Mouse (Mus musculus): ENCODE results near the gene Gm4871. TPM values are rescaled to one million over a fixed set of nuclear protein-coding genes. Genes with fewer than 3 reads are reported as not detected.

The Gm4871 gene
- polyA plus RNA-seq, 1 experiment from 2014 or later: not detected

DNA sequence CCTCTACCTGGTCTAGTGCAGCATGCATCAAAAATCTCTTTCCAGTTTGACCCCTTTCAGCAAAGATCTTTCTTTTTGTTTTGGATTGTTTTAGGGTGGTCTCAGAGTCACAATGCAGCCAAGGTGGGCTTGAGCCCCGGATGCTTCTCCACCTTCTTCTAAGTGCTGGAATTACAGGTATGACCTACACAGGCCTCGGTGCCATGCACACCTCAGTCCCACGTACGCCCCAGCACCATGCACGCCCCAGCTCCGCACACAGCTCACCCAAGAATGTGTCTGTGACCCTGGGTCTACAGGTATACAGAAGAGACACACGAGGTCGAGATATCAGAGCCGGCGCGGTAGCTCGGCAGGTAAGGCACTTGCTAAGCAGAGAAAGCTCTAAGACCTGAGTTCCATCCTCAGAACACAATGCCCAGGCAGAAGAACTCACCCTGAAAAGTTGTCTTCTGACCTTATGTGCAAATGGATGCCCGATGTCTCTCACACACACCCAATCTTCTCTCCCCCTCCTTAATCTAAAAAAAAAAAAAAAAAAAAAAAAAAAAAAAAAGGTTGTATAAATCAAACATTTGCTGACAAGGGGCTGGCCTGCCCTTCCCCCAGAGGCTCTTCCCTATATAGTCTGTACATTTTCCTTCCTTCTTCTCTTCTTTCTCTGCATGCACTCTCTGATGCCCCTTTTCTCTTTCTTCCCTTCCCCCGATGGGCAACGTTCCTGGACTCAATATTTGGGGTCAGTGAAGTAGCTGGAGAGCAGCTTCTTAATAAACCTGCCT, 23.5 kb downstream of the Gm4871 start:
- no peak for ATAC-seq (ENCODE audit: low FRiP score, low TSS enrichment)
- Histone ChIP-seq H3K9ac (ENCODE audit: low read depth, low read length) (no peak overlapping the region), H3K9me3 (ENCODE audit: control insufficient read depth, low read length) (no peaks in the 10 kb centered on the region), H3K36me3 (ENCODE audit: control insufficient read depth, insufficient read depth, low read length) (no peaks in the 10 kb centered on the region), H3K27ac (ENCODE audit: low read depth, low read length) (no peak overlapping the region), H3K4me2 (replicated peaks; ENCODE audit: low read depth, low read length) (no peak overlapping the region), H3K4me3 (ENCODE audit: low read length) (no peak overlapping the region), H3K4me1 (ENCODE audit: control insufficient read depth, insufficient read depth, low read length) (no peaks in the 10 kb centered on the region), H3K27me3 (ENCODE audit: control insufficient read depth, insufficient read depth, low read length) (no peaks in the 10 kb centered on the region)
- whole genome bisulfite sequencing: 92% methylated on average over 15 of the region's 15 CpGs

DNA sequence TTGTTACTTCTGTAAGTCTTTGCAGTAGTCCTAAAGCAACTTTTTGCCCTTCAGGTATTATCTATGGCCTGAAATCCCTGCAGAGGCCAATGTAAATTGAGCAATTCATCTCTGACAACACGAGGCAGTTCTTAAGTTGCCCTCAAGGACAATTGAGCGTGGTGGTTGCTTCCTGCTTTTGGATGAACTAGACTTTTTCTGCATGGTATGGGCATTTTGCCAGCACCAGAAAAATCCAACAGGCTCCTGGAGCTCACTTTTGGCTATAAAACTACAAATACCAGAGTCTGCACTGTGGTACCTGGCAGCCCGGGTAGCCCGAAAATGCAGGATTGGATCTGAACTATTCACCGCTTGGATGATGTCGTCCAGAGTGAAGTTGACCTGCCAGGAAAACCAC, 27.0 kb downstream of the Gm4871 start:
- no peaks in the 10 kb centered on the region for H3K36me3 ChIP-seq (ENCODE audit: control insufficient read depth, insufficient read depth, low read length)
- H3K27me3 ChIP-seq (ENCODE audit: control insufficient read depth, insufficient read depth, low read length): no peaks in the 10 kb centered on the region
- no peak overlapping the region for H3K4me3 ChIP-seq (ENCODE audit: low read length)
- WGBS: 79% methylated on average over 6 of the region's 6 CpGs
- H3K4me2 ChIP-seq (replicated peaks; ENCODE audit: low read depth, low read length): no peak overlapping the region
- no peaks in the 10 kb centered on the region for H3K4me1 ChIP-seq (ENCODE audit: control insufficient read depth, insufficient read depth, low read length)
- H3K27ac ChIP-seq (ENCODE audit: low read depth, low read length): no peak overlapping the region
- no peak overlapping the region for H3K9ac ChIP-seq (ENCODE audit: low read depth, low read length)
- H3K9me3 ChIP-seq (ENCODE audit: control insufficient read depth, low read length): no peaks in the 10 kb centered on the region
- ATAC-seq (ENCODE audit: low FRiP score, low TSS enrichment): no peak

DNA sequence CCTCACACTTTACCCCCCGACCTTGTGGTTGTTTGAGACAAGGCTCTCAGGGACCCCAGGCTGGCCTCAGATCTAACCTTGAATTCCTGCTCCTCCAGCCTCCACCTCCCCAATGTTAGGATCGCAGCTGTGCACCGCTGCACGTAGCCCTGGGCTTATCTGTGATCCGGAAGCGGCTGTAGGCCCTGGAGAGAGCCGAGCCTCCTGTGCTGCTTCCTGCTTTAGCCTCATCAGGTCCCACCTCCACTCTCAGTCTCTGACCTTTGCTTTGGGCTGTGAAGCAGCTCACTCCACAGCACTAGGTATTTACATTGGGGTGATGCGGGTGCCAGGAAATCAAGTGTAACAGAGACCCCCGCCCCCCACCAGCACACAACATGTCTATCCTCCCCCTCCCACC, 28.1 kb downstream of the Gm4871 start:
- Histone ChIP-seq H3K4me1 (ENCODE audit: control insufficient read depth, insufficient read depth, low read length) (no peaks in the 10 kb centered on the region), H3K36me3 (ENCODE audit: control insufficient read depth, insufficient read depth, low read length) (no peaks in the 10 kb centered on the region), H3K9ac (ENCODE audit: low read depth, low read length) (no peak overlapping the region), H3K27ac (ENCODE audit: low read depth, low read length) (no peak overlapping the region), H3K27me3 (ENCODE audit: control insufficient read depth, insufficient read depth, low read length) (no peaks in the 10 kb centered on the region), H3K9me3 (ENCODE audit: control insufficient read depth, low read length) (no peaks in the 10 kb centered on the region), H3K4me3 (ENCODE audit: low read length) (no peak overlapping the region), H3K4me2 (replicated peaks; ENCODE audit: low read depth, low read length) (no peak overlapping the region)
- 83% methylated on average over 9 of the region's 9 CpGs for WGBS
- ATAC-seq (ENCODE audit: low FRiP score, low TSS enrichment): no peak

DNA sequence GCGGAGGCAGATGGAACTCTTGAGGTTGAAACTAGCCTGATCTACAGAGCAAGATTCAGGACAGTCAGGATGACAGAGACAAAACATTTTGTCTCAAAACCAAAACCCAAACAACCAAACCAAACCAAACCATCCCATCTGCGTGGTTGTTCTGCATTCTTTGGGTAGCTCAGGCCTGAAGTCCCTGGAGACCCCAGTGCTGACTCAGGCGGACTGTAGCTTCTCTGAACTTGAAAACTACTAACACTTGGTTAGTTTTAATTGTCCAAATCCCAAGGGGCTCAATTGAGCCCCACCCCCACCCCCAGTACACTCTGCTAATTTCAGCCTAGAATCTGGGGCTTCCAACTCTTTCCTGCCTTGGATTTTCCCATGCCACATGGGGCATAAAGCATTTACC, 29.2 kb downstream of the Gm4871 start:
- Histone ChIP-seq H3K36me3 (ENCODE audit: control insufficient read depth, insufficient read depth, low read length) (no peaks in the 10 kb centered on the region), H3K9ac (ENCODE audit: low read depth, low read length) (no peak overlapping the region), H3K4me3 (ENCODE audit: low read length) (no peak overlapping the region), H3K9me3 (ENCODE audit: control insufficient read depth, low read length) (no peaks in the 10 kb centered on the region), H3K4me1 (ENCODE audit: control insufficient read depth, insufficient read depth, low read length) (no peaks in the 10 kb centered on the region), H3K27me3 (ENCODE audit: control insufficient read depth, insufficient read depth, low read length) (no peaks in the 10 kb centered on the region), H3K4me2 (replicated peaks; ENCODE audit: low read depth, low read length) (no peak overlapping the region), H3K27ac (ENCODE audit: low read depth, low read length) (no peak overlapping the region)
- ATAC-seq (ENCODE audit: low FRiP score, low TSS enrichment): no peak
- WGBS: 81% methylated on average over 3 of the region's 3 CpGs

DNA sequence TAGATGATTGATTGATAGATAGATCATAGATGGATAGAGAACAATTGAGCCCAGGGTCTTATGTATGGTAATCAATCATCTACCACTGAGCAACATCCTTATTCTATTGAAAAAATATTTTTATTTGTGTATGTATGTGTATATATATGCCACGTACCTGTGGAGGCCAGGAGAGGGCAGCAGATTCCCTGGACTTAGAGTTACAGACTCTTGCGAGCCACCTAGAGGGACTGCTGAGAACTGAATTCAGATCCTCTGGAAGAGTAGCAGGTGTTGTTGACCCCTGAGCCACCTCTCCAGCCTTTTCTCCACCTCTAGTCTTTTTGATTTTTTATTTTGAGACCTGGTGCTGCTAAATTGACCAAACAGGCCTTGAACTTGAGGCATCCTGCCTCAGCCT, 34.1 kb downstream of the Gm4871 start:
- Histone ChIP-seq H3K27me3 (ENCODE audit: control insufficient read depth, insufficient read depth, low read length) (no peaks in the 10 kb centered on the region), H3K4me3 (ENCODE audit: low read length) (no peak overlapping the region), H3K4me2 (replicated peaks; ENCODE audit: low read depth, low read length) (no peak overlapping the region), H3K9ac (ENCODE audit: low read depth, low read length) (no peak overlapping the region), H3K4me1 (ENCODE audit: control insufficient read depth, insufficient read depth, low read length) (no peaks in the 10 kb centered on the region), H3K9me3 (ENCODE audit: control insufficient read depth, low read length) (no peaks in the 10 kb centered on the region), H3K27ac (ENCODE audit: low read depth, low read length) (no peak overlapping the region), H3K36me3 (ENCODE audit: control insufficient read depth, insufficient read depth, low read length) (no peaks in the 10 kb centered on the region)
- WGBS: 17% methylated on average over 2 of the region's 2 CpGs
- ATAC-seq (ENCODE audit: low FRiP score, low TSS enrichment): no peak

DNA sequence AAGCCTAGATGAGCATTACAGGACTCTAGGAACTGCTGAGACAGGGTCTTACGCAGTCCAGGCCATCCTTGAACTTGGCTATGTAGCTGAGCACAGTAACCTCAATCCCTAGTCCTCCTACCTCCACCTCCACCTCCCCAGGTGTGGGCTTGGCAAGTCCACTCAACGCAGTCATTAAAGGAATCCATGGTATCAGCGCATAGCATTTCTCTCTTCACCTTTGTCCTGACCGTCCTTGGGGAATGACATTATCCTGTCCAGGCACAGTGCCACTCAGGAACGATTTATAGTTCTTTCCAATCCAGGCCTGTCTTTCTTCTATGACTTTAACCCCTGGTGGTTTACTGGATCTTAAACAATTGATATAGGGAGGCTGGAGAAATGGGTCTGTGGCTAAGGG, 42.1 kb downstream of the Gm4871 start:
- Histone ChIP-seq H3K4me3 (ENCODE audit: low read length) (no peak overlapping the region), H3K27ac (ENCODE audit: low read depth, low read length) (no peak overlapping the region), H3K27me3 (ENCODE audit: control insufficient read depth, insufficient read depth, low read length) (no peaks in the 10 kb centered on the region), H3K4me2 (replicated peaks; ENCODE audit: low read depth, low read length) (no peak overlapping the region), H3K9ac (ENCODE audit: low read depth, low read length) (no peak overlapping the region), H3K9me3 (ENCODE audit: control insufficient read depth, low read length) (no peaks in the 10 kb centered on the region), H3K4me1 (ENCODE audit: control insufficient read depth, insufficient read depth, low read length) (no peaks in the 10 kb centered on the region), H3K36me3 (ENCODE audit: control insufficient read depth, insufficient read depth, low read length) (no peaks in the 10 kb centered on the region)
- WGBS: 77% methylated on average over 5 of the region's 5 CpGs
- no peak for ATAC-seq (ENCODE audit: low FRiP score, low TSS enrichment)

DNA sequence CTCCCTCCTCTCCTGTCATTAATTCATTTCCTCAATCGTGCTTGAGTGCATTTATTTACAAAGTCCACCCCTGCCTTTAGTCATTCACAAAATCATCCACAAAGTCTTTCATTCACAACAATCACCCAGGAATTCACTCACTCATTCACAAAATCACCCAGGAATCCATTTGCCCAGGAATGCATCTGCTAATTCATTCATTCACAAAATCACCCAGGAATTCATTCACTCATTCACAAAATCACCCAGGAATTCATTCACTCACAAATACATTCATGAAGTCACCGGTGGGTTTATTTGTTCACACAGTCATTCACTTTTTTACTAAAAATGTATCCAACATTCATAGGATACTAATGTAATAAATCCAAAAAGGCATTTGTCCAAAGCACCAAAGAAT, 42.5 kb downstream of the Gm4871 start:
- Histone ChIP-seq H3K36me3 (ENCODE audit: control insufficient read depth, insufficient read depth, low read length) (no peaks in the 10 kb centered on the region), H3K4me3 (ENCODE audit: low read length) (no peak overlapping the region), H3K9ac (ENCODE audit: low read depth, low read length) (no peak overlapping the region), H3K27ac (ENCODE audit: low read depth, low read length) (no peak overlapping the region), H3K27me3 (ENCODE audit: control insufficient read depth, insufficient read depth, low read length) (no peaks in the 10 kb centered on the region), H3K4me2 (replicated peaks; ENCODE audit: low read depth, low read length) (no peak overlapping the region), H3K4me1 (ENCODE audit: control insufficient read depth, insufficient read depth, low read length) (no peaks in the 10 kb centered on the region), H3K9me3 (ENCODE audit: control insufficient read depth, low read length) (no peaks in the 10 kb centered on the region)
- 71% methylated on average over 2 of the region's 2 CpGs for WGBS
- ATAC-seq (ENCODE audit: low FRiP score, low TSS enrichment): no peak

DNA sequence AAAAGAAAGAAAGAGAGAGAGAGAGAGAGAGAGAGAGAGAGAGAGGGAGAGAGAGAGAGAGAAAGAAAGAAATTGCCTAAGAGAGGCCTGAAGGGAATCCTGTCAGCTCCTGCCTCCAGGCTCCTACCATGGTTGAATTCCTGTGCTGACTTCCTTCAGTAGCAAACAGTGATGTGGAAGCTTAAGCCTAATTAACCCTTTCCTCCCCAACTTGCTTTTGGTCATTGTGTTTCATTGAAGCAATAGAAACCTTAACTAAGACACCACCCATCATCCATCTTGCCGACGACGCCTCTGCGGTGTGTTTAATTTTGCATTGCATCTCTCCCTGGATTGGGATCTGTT, 43.5 kb downstream of the Gm4871 start:
- no peaks in the 10 kb centered on the region for H3K4me1 ChIP-seq (ENCODE audit: control insufficient read depth, insufficient read depth, low read length)
- ATAC-seq (ENCODE audit: low FRiP score, low TSS enrichment): no peak
- H3K36me3 ChIP-seq (ENCODE audit: control insufficient read depth, insufficient read depth, low read length): no peaks in the 10 kb centered on the region
- no peak overlapping the region for H3K9ac ChIP-seq (ENCODE audit: low read depth, low read length)
- H3K27ac ChIP-seq (ENCODE audit: low read depth, low read length): no peak overlapping the region
- H3K4me3 ChIP-seq (ENCODE audit: low read length): no peak overlapping the region
- H3K9me3 ChIP-seq (ENCODE audit: control insufficient read depth, low read length): peaks cover 4% of the 10 kb centered on the region
- no peak overlapping the region for H3K4me2 ChIP-seq (replicated peaks; ENCODE audit: low read depth, low read length)
- 79% methylated on average over 4 of the region's 4 CpGs for WGBS
- H3K27me3 ChIP-seq (ENCODE audit: control insufficient read depth, insufficient read depth, low read length): no peaks in the 10 kb centered on the region

DNA sequence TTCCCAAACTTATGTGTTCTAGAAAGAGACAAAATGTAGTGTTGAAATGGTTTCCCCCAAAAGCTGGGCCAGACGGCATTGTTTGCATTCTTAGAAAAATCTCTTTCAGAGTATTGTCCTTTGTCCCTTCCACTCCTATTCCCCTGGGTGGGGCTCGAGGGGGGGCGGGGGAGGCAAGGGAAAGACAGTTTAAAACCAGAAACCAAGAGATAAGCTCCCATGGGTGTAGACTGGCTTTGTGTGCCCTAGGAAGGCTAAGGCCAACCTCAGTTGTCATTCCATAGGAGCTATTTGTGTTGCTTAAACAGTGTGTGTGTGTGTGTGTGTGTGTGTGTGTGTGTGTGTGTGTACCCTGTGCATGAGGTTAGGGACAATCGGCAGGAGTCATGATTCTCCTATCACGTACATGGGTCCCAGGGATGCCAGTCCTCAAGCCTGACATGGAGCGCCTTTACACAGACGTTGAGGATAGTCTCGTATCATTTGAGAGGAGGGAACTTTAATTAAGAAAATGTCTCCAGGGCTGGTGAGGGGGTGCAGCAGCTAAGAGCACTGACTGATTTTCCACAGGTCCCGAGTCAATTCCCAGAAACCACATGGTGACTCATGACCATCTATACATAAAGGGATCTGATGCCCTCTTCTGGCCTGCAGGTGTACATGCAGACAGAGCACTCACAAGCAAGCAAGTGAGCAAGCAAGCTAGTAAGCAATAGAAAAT, 44.1 kb downstream of the Gm4871 start:
- 51% methylated on average over 9 of the region's 9 CpGs for WGBS
- ATAC-seq (ENCODE audit: low FRiP score, low TSS enrichment): peak; percentile 66

More for the DNA sequence above, 44.1 kb downstream of the Gm4871 start:
- Histone ChIP-seq H3K4me3 (ENCODE audit: low read length) (no peak overlapping the region), H3K36me3 (ENCODE audit: control insufficient read depth, insufficient read depth, low read length) (no peaks in the 10 kb centered on the region), H3K27me3 (ENCODE audit: control insufficient read depth, insufficient read depth, low read length) (no peaks in the 10 kb centered on the region), H3K9ac (ENCODE audit: low read depth, low read length) (no peak overlapping the region), H3K9me3 (ENCODE audit: control insufficient read depth, low read length) (peaks cover 4% of the 10 kb centered on the region), H3K4me1 (ENCODE audit: control insufficient read depth, insufficient read depth, low read length) (no peaks in the 10 kb centered on the region), H3K4me2 (replicated peaks; ENCODE audit: low read depth, low read length) (no peak overlapping the region), H3K27ac (ENCODE audit: low read depth, low read length) (no peak overlapping the region)

All from kidney, embryonic 14.5 days (tissue).